Mouse (Mus musculus): ENCODE results near the gene Tcf7l1.

Tcf7l1 gene

DNA sequence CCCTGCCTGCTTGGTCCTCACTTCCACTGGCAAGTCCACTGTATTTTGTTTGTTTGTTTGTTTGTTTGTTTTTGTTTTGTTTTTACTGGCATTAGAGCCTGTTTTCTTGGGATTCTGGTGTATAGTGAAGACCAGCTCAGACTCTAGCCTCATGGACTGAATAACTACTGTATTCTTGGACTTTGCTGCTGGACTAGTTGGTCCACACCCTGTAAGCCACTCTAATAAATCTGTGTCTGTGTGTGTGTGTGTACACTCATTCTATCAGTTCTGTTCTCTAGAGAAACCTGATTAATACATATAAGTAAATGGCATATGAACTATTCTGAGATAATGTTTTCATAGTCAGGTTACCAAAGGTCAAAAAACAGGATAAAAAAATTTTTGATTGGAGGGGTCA is 198.9 kb downstream of the Tcf7l1 start:
- DNase-seq (ENCODE audit: low spot score) = no peak

DNA sequence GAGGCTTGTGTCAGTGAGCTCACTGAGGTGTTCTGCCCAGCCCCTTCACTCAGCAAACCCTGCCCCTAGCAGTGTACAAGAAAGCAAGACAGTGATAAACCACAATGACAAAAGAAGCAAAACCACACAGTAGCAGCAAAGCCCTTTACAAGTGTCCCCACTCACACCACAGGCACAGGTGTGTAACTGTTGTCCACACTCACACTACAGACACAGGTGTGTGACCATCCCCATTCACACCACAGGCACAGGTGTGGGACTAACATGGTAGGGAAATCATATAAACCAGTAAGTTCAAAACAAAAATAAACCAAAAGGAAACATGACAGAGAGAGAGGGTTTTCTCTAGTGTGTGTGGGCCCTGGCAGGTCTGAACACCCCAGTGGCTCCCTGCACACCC is 200.7 kb downstream of the Tcf7l1 start:
- DNase-seq (ENCODE audit: low spot score) = no peak

DNA sequence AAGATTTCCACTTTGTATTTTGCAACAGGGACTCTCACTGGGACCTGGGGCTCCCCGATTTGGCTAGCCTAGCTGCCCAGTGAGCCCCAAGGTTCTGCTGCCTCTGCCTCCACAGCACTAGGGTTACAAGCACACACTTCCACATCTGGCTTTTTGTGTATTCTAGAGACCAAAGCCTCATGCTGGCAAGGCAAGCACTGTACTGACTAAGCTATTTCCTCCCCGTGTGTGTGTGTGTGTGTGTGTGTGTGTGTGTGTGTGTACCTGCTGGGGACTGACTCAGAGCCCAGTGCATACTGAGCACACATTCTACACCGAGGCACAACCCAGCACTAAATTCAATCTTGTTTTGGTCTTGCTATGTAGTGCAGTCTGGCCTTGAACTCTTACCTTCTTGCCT is 202.4 kb downstream of the Tcf7l1 start:
- DNase-seq (ENCODE audit: low spot score) = no peak

DNA sequence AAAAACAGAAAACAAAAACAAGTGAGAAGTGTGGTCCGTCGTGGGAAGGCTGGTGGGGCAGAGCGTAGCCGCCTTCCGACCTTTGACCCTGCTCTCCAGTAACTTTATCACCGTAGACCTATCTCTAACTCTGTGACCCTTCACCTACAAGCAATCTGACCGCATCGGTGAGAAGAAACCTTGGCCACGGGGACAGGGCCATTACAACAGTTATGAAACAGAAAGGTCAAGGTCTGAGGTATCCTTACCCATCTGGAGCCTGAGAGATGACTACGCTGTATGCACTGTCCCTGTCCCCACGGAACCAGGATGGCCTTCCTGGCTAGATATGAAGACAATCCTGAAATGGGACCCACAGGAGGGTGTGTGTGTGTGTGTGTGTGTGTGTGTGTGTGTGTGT is 204.9 kb downstream of the Tcf7l1 start:
- DNase-seq (ENCODE audit: low spot score) = no peak

DNA sequence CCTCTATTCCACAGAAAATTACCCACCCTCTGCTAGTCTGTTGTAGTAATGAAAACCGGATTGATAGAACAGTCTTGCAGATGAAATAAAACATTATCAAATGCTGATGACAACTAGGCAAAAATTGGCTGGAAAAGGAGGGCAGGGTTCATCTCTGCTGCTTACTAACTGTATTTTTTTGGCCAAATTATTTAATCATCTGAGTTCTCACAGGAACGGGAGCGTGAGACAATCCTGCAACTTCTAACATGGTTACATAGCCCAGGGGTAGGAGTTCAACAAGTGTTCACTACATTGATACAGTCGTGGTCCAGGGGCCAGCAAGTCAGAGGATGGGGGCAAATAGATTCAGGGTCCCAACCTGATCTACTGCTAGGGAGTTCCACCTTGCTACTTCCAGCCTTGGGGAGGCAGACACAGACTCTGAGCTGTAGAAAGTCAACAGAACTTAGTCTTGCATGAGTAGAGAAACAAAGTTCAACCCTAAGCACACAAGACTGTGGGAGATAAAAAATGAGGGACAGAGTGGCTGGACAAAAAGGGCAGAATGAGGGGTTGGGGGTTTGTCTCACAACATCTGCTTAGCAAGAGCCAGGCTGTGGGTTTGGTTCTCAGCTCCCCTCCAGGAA is 205.7 kb downstream of the Tcf7l1 start:
- DNase-seq (ENCODE audit: low spot score) = no peak

DNA sequence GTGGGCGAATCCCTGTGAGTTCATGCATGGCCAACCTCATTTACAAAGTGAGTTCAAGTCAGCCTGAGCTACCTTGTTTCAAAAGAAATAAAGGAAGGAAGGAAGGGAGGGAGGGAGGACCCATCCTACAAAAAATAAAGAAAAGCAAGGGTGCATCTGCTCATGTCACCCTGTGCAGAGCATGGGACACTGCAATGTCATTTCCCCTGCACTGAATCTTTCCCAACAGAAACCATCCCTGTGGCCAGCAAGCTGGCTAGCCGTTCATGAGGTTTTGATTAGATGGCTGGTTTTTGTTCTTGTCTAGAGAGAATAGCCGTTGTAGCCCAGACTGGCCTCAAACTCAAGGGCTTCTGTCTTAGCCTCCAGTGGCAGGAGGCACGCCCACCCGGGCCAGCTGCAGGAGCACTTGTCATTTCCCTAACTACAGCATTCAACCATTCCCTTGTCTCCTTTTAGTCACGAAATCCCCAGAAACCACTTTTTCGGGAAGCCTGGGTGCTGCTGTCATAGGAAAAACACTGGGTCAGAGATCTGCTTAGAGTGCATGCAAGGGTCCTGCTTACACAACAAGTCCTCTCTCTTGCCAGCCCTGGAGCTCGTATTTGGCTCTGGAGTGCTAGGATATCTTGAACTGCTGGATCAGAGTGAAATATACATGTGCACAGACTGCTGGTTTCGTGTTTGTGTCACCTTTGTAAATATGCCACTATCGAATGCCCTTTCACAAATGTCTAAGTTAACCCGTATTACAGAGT is 207.2 kb downstream of the Tcf7l1 start:
- DNase-seq (ENCODE audit: low spot score) = no peak

All from MN1 (cell line).